Mouse (Mus musculus) E14TG2a.4 (cell line): ENCODE data around the gene Phldb2.

Experiments used
- CTCF ChIP-seq: conservative IDR thresholded peaks from 2 replicates; pipeline ENCODE4 v1.5.1; 2014; ENCODE audit warnings: low read length
- NANOG ChIP-seq: IDR thresholded peaks from 2 replicates; pipeline ENCODE4 v1.6.1; 2014; ENCODE audit warnings: borderline replicate concordance, low read length, mixed read lengths
- POU5F1 ChIP-seq: IDR thresholded peaks from 2 replicates; pipeline ENCODE4 v1.6.1; 2014; ENCODE audit warnings: low read length, borderline replicate concordance

- TF ChIP-seq CTCF (no peak), POU5F1 (no peak), NANOG (no peak)
Measured at GRCm38 (mm10) chr16:45810155-45810554, 143.2 kb downstream of the Phldb2 start.
